Mouse (Mus musculus): ENCODE results near the gene Alk. TPM values are rescaled to one million over a fixed set of nuclear protein-coding genes. Genes with fewer than 3 reads are reported as not detected.

Alk gene
- polyA plus RNA-seq, 1 experiment = not detected

GRCm38 (mm10) chr17:72112004-72112403 is 492.4 kb downstream of the Alk start:
- H3K27ac ChIP-seq (ENCODE audit: insufficient read depth, low read length) = no peak overlapping the region
- TF ChIP-seq EP300 (IDR thresholded peaks at IDR 0.05; ENCODE audit: insufficient read depth, low read depth, low read length) (no peak), POLR2A (IDR thresholded peaks at IDR 0.05; ENCODE audit: insufficient read depth, low read length) (no peak), CTCF (IDR thresholded peaks at IDR 0.05; ENCODE audit: low read depth, low read length) (no peak)
- H3K27me3 ChIP-seq (ENCODE audit: control insufficient read depth, insufficient read depth, low read length, poor library complexity, severe bottlenecking) = no peaks in the 10 kb centered on the region
- no peaks in the 10 kb centered on the region for H3K9me3 ChIP-seq (replicated peaks; ENCODE audit: control insufficient read depth, insufficient read depth, low read length, poor library complexity, severe bottlenecking)
- no peaks in the 10 kb centered on the region for H3K4me1 ChIP-seq (ENCODE audit: control insufficient read depth, insufficient read depth, low read length)
- H3K9ac ChIP-seq (ENCODE audit: low read depth, poor library complexity, severe bottlenecking) = no peak overlapping the region
- H3K4me3 ChIP-seq (ENCODE audit: low read depth, low read length) = no peak overlapping the region
- no peaks in the 10 kb centered on the region for H3K36me3 ChIP-seq (ENCODE audit: control insufficient read depth, insufficient read depth, low read length, poor library complexity, severe bottlenecking)

GRCm38 (mm10) chr17:72111528-72111927 is 492.9 kb downstream of the Alk start:
- TF ChIP-seq POLR2A (IDR thresholded peaks at IDR 0.05; ENCODE audit: insufficient read depth, low read length) (no peak), EP300 (IDR thresholded peaks at IDR 0.05; ENCODE audit: insufficient read depth, low read depth, low read length) (no peak), CTCF (IDR thresholded peaks at IDR 0.05; ENCODE audit: low read depth, low read length) (no peak)
- Histone ChIP-seq H3K4me3 (ENCODE audit: low read depth, low read length) (no peak overlapping the region), H3K9me3 (replicated peaks; ENCODE audit: control insufficient read depth, insufficient read depth, low read length, poor library complexity, severe bottlenecking) (no peaks in the 10 kb centered on the region), H3K4me1 (ENCODE audit: control insufficient read depth, insufficient read depth, low read length) (no peaks in the 10 kb centered on the region), H3K36me3 (ENCODE audit: control insufficient read depth, insufficient read depth, low read length, poor library complexity, severe bottlenecking) (no peaks in the 10 kb centered on the region), H3K27me3 (ENCODE audit: control insufficient read depth, insufficient read depth, low read length, poor library complexity, severe bottlenecking) (no peaks in the 10 kb centered on the region), H3K9ac (ENCODE audit: low read depth, poor library complexity, severe bottlenecking) (no peak overlapping the region), H3K27ac (ENCODE audit: insufficient read depth, low read length) (no peak overlapping the region)

GRCm38 (mm10) chr17:72087261-72087703 is 517.1 kb downstream of the Alk start:
- TF ChIP-seq EP300 (IDR thresholded peaks at IDR 0.05; ENCODE audit: insufficient read depth, low read depth, low read length) (no peak), POLR2A (IDR thresholded peaks at IDR 0.05; ENCODE audit: insufficient read depth, low read length) (no peak), CTCF (IDR thresholded peaks at IDR 0.05; ENCODE audit: low read depth, low read length) (no peak)
- H3K36me3 ChIP-seq (ENCODE audit: control insufficient read depth, insufficient read depth, low read length, poor library complexity, severe bottlenecking) = no peaks in the 10 kb centered on the region
- no peak overlapping the region for H3K4me3 ChIP-seq (ENCODE audit: low read depth, low read length)
- H3K9me3 ChIP-seq (replicated peaks; ENCODE audit: control insufficient read depth, insufficient read depth, low read length, poor library complexity, severe bottlenecking) = no peaks in the 10 kb centered on the region
- H3K4me1 ChIP-seq (ENCODE audit: control insufficient read depth, insufficient read depth, low read length) = no peaks in the 10 kb centered on the region
- no peak overlapping the region for H3K9ac ChIP-seq (ENCODE audit: low read depth, poor library complexity, severe bottlenecking)
- no peak overlapping the region for H3K27ac ChIP-seq (ENCODE audit: insufficient read depth, low read length)
- H3K27me3 ChIP-seq (ENCODE audit: control insufficient read depth, insufficient read depth, low read length, poor library complexity, severe bottlenecking) = no peaks in the 10 kb centered on the region; the same call in 1 of the 2 replicates

GRCm38 (mm10) chr17:72081396-72081795 is 523.0 kb downstream of the Alk start:
- H3K9ac ChIP-seq (ENCODE audit: low read depth, poor library complexity, severe bottlenecking) = no peak overlapping the region
- no peaks in the 10 kb centered on the region for H3K4me1 ChIP-seq (ENCODE audit: control insufficient read depth, insufficient read depth, low read length)
- H3K27ac ChIP-seq (ENCODE audit: insufficient read depth, low read length) = no peak overlapping the region
- no peaks in the 10 kb centered on the region for H3K36me3 ChIP-seq (ENCODE audit: control insufficient read depth, insufficient read depth, low read length, poor library complexity, severe bottlenecking)
- H3K27me3 ChIP-seq (ENCODE audit: control insufficient read depth, insufficient read depth, low read length, poor library complexity, severe bottlenecking) = no peaks in the 10 kb centered on the region; the same call in 1 of the 2 replicates
- no peaks in the 10 kb centered on the region for H3K9me3 ChIP-seq (replicated peaks; ENCODE audit: control insufficient read depth, insufficient read depth, low read length, poor library complexity, severe bottlenecking)
- H3K4me3 ChIP-seq (ENCODE audit: low read depth, low read length) = no peak overlapping the region
- no peak for TF ChIP-seq EP300 (IDR thresholded peaks at IDR 0.05; ENCODE audit: insufficient read depth, low read depth, low read length)
- no peak for TF ChIP-seq CTCF (IDR thresholded peaks at IDR 0.05; ENCODE audit: low read depth, low read length)
- TF ChIP-seq POLR2A (IDR thresholded peaks at IDR 0.05; ENCODE audit: insufficient read depth, low read length) = no peak

- no peaks in the 10 kb centered on the region for H3K36me3 ChIP-seq (ENCODE audit: control insufficient read depth, insufficient read depth, low read length, poor library complexity, severe bottlenecking)
- no peak overlapping the region for H3K9ac ChIP-seq (ENCODE audit: low read depth, poor library complexity, severe bottlenecking)
- no peak overlapping the region for H3K4me3 ChIP-seq (ENCODE audit: low read depth, low read length)
- no peak for TF ChIP-seq CTCF (IDR thresholded peaks at IDR 0.05; ENCODE audit: low read depth, low read length)
- no peak for TF ChIP-seq POLR2A (IDR thresholded peaks at IDR 0.05; ENCODE audit: insufficient read depth, low read length)
- no peak for TF ChIP-seq EP300 (IDR thresholded peaks at IDR 0.05; ENCODE audit: insufficient read depth, low read depth, low read length)
- H3K4me1 ChIP-seq (ENCODE audit: control insufficient read depth, insufficient read depth, low read length) = no peaks in the 10 kb centered on the region
- no peaks in the 10 kb centered on the region for H3K9me3 ChIP-seq (replicated peaks; ENCODE audit: control insufficient read depth, insufficient read depth, low read length, poor library complexity, severe bottlenecking)
- no peaks in the 10 kb centered on the region; the same call in 1 of the 2 replicates for H3K27me3 ChIP-seq (ENCODE audit: control insufficient read depth, insufficient read depth, low read length, poor library complexity, severe bottlenecking)
- no peak overlapping the region for H3K27ac ChIP-seq (ENCODE audit: insufficient read depth, low read length)
Observed at GRCm38 (mm10) chr17:72076306-72076921, 528.0 kb downstream of the Alk start.

GRCm38 (mm10) chr17:72071871-72072270 is 532.6 kb downstream of the Alk start:
- H3K27ac ChIP-seq (ENCODE audit: insufficient read depth, low read length) = no peak overlapping the region
- no peaks in the 10 kb centered on the region for H3K36me3 ChIP-seq (ENCODE audit: control insufficient read depth, insufficient read depth, low read length, poor library complexity, severe bottlenecking)
- no peak overlapping the region for H3K9ac ChIP-seq (ENCODE audit: low read depth, poor library complexity, severe bottlenecking)
- H3K27me3 ChIP-seq (ENCODE audit: control insufficient read depth, insufficient read depth, low read length, poor library complexity, severe bottlenecking) = no peaks in the 10 kb centered on the region; the same call in 1 of the 2 replicates
- no peak overlapping the region for H3K4me3 ChIP-seq (ENCODE audit: low read depth, low read length)
- H3K4me1 ChIP-seq (ENCODE audit: control insufficient read depth, insufficient read depth, low read length) = no peaks in the 10 kb centered on the region
- H3K9me3 ChIP-seq (replicated peaks; ENCODE audit: control insufficient read depth, insufficient read depth, low read length, poor library complexity, severe bottlenecking) = no peaks in the 10 kb centered on the region
- TF ChIP-seq EP300 (IDR thresholded peaks at IDR 0.05; ENCODE audit: insufficient read depth, low read depth, low read length) (no peak), POLR2A (IDR thresholded peaks at IDR 0.05; ENCODE audit: insufficient read depth, low read length) (no peak), CTCF (IDR thresholded peaks at IDR 0.05; ENCODE audit: low read depth, low read length) (no peak)
